Mouse (Mus musculus) CH12.LX (cell line): ENCODE measurements around the gene Gm49384. TPM values are rescaled to one million over a fixed set of nuclear protein-coding genes. Genes with fewer than 3 reads are reported as not detected.

Source experiments
- DNase-seq: peaks from one replicate; pipeline ENCODE4 v3.0.0-alpha.2; 2013; ENCODE audit errors: extremely low read depth
- H3K27ac ChIP-seq: 2 replicates; pipeline ENCODE4 v1.5.1; 2012; ENCODE audit warnings: low read depth, mild to moderate bottlenecking, control low read depth, moderate library complexity; ENCODE audit not compliant: insufficient read depth
- H3K27me3 ChIP-seq: replicated peaks from 2 replicates; pipeline ENCODE3; 2012; ENCODE audit warnings: inconsistent platforms
- H3K36me3 ChIP-seq, 2 experiments: replicated peaks in 1 of 2; 2 replicates each; pipeline versions ENCODE3 to v1.6.1; 2012; ENCODE audit warnings: inconsistent platforms in 1 of 2, low read length in 1 of 2, mild to moderate bottlenecking in 1 of 2, mixed read lengths in 1 of 2, moderate library complexity in 1 of 2; ENCODE audit not compliant: control insufficient read depth in 1 of 2, insufficient read depth in 1 of 2
- H3K4me1 ChIP-seq, 2 experiments: 2 replicates each; pipeline ENCODE4 v1.6.1; 2012; ENCODE audit warnings: inconsistent platforms in 1 of 2, moderate library complexity in 1 of 2; ENCODE audit not compliant: insufficient read depth in 2 of 2, control insufficient read depth in 1 of 2
- H3K4me2 ChIP-seq: 2 replicates; pipeline ENCODE4 v1.6.1; 2012; ENCODE audit warnings: low read depth, mild to moderate bottlenecking, control low read depth; ENCODE audit not compliant: poor library complexity, insufficient read depth, severe bottlenecking
- H3K4me3 ChIP-seq, 3 experiments: fragments of 150-350 bp in 1 of 3; sonication (generic) in 1 of 3; replicated peaks in 1 of 3; 2 replicates each; pipeline versions ENCODE3 to v1.5.1; 2011 to 2012; ENCODE audit warnings: low read depth in 2 of 3, low read length in 2 of 3, mild to moderate bottlenecking in 2 of 3, moderate library complexity in 2 of 3, control low read depth in 1 of 3, improper control_type of control experiment in 1 of 3, inconsistent platforms in 1 of 3, mixed read lengths in 1 of 3; ENCODE audit not compliant: poor library complexity in 1 of 3
- H3K79me2 ChIP-seq: replicated peaks from 2 replicates; pipeline ENCODE4 v1.6.1; 2012; ENCODE audit warnings: mild to moderate bottlenecking, moderate library complexity; ENCODE audit not compliant: control insufficient read depth, poor library complexity, insufficient read depth, severe bottlenecking; ENCODE audit errors: extremely low read depth
- H3K9ac ChIP-seq: 2 replicates; pipeline ENCODE4 v1.6.1; 2012; ENCODE audit warnings: low read depth, mild to moderate bottlenecking, control low read depth, moderate library complexity; ENCODE audit not compliant: insufficient read depth
- H3K9me3 ChIP-seq: replicated peaks from 2 replicates; pipeline ENCODE3; 2012; ENCODE audit warnings: low read length, inconsistent platforms, mixed read lengths
- CHD1 ChIP-seq: IDR thresholded peaks from 2 replicates; pipeline ENCODE4 v1.6.1; 2012; ENCODE audit warnings: low read depth, low read length, improper control_type of control experiment, inconsistent platforms
- CHD2 ChIP-seq: IDR thresholded peaks from 2 replicates; pipeline ENCODE4 v1.6.1; 2011; ENCODE audit warnings: low read length, improper control_type of control experiment
- GABPA ChIP-seq: IDR thresholded peaks from 2 replicates; pipeline ENCODE4 v1.6.1; 2012; ENCODE audit warnings: low read depth, low read length, improper control_type of control experiment, inconsistent platforms; ENCODE audit not compliant: insufficient replicate concordance
- HCFC1 ChIP-seq: IDR thresholded peaks from 2 replicates; pipeline ENCODE4 v1.6.1; 2012; ENCODE audit warnings: low read depth, mild to moderate bottlenecking, inconsistent platforms, low read length, improper control_type of control experiment
- JUN ChIP-seq: IDR thresholded peaks from 2 replicates; pipeline ENCODE4 v1.6.1; 2011; ENCODE audit warnings: low read depth, mild to moderate bottlenecking, low read length, improper control_type of control experiment, moderate library complexity; ENCODE audit not compliant: insufficient read depth
- MAZ ChIP-seq: IDR thresholded peaks from 2 replicates; pipeline ENCODE4 v1.6.1; 2012; ENCODE audit warnings: low read depth, mild to moderate bottlenecking, inconsistent platforms, low read length, improper control_type of control experiment, moderate library complexity
- MXI1 ChIP-seq: IDR thresholded peaks from 2 replicates; pipeline ENCODE4 v1.6.1; 2011; ENCODE audit warnings: mild to moderate bottlenecking, low read depth, low read length, improper control_type of control experiment
- POLR2A ChIP-seq: IDR thresholded peaks from 2 replicates; pipeline ENCODE4 v1.6.1; 2011; ENCODE audit warnings: low read depth, mild to moderate bottlenecking, improper control_type of control experiment, low read length
- RCOR1 ChIP-seq: conservative IDR thresholded peaks from 2 replicates; pipeline ENCODE4 v1.6.1; 2012; ENCODE audit warnings: low read depth, mild to moderate bottlenecking, inconsistent platforms, low read length, improper control_type of control experiment
- SMC3 ChIP-seq: IDR thresholded peaks from 2 replicates; pipeline ENCODE4 v1.6.1; 2011; ENCODE audit warnings: low read depth, low read length, improper control_type of control experiment
- TBP ChIP-seq: conservative IDR thresholded peaks from 2 replicates; pipeline ENCODE4 v1.6.1; 2011; ENCODE audit warnings: low read depth, low read length, improper control_type of control experiment
- TCF12 ChIP-seq: IDR thresholded peaks from 2 replicates; pipeline ENCODE4 v1.6.1; 2014; ENCODE audit warnings: low read depth, mild to moderate bottlenecking, inconsistent platforms, low read length, improper control_type of control experiment
- UBTF ChIP-seq: IDR thresholded peaks from 2 replicates; pipeline ENCODE4 v1.6.1; 2012; ENCODE audit warnings: low read depth, mild to moderate bottlenecking, inconsistent platforms, low read length, improper control_type of control experiment, moderate library complexity
- USF2 ChIP-seq: conservative IDR thresholded peaks from 2 replicates; pipeline ENCODE4 v1.6.1; 2011; ENCODE audit warnings: low read depth, low read length, improper control_type of control experiment
- ZC3H11A ChIP-seq: IDR thresholded peaks from 2 replicates; pipeline ENCODE4 v1.6.1; 2012; ENCODE audit warnings: low read depth, mild to moderate bottlenecking, inconsistent platforms, low read length, improper control_type of control experiment
- ZMIZ1 ChIP-seq: IDR thresholded peaks from 2 replicates; pipeline ENCODE4 v1.6.1; 2012; ENCODE audit warnings: low read depth, mild to moderate bottlenecking, inconsistent platforms, low read length, improper control_type of control experiment
- ZNF384 ChIP-seq: IDR thresholded peaks from 2 replicates; pipeline ENCODE4 v1.6.1; 2012; ENCODE audit warnings: low read depth, low read length, improper control_type of control experiment, inconsistent platforms
- dilution Hi-C: fragments of 300-500 bp; cut with MboI; formaldehyde crosslinking; loops from 2 replicates; pipeline ENCODE4 v1.14.3; 2020; ENCODE audit warnings: low sequenced_read_pairs; ENCODE audit not compliant: extremely low pct_unique_long_range_greater_than_20kb, extremely low pct_ligation_motif_present
- in situ Hi-C: fragments of 300-500 bp; cut with MboI; formaldehyde crosslinking; loops from 3 replicates; pipeline ENCODE4 v1.14.3; 2019; ENCODE audit warnings: low sequenced_read_pairs, low pct_ligation_motif_present, low pct_unique_long_range_greater_than_20kb, mixed read lengths
- polyA plus RNA-seq: library from polyadenylated mRNA; unstranded; fragments of >175 nt; gene quantifications from 2 replicates; pipeline ENCODE4 v1.2.1, GENCODE M21; 2012; ENCODE audit warnings: low read depth; ENCODE audit not compliant: insufficient read length
- total RNA-seq, 2 experiments: library from RNA; depleted of rRNA; stranded (reverse); fragments of 300-350 nt in 1 of 2; fragments of >200 nt in 1 of 2; gene quantifications; 2 replicates each; pipeline ENCODE4 v1.2.3; 2012 to 2014

The Gm49384 gene
- total and polyA plus RNA-seq, 3 experiments: 23.4 to 54.9 (median 34.4) TPM

DNA sequence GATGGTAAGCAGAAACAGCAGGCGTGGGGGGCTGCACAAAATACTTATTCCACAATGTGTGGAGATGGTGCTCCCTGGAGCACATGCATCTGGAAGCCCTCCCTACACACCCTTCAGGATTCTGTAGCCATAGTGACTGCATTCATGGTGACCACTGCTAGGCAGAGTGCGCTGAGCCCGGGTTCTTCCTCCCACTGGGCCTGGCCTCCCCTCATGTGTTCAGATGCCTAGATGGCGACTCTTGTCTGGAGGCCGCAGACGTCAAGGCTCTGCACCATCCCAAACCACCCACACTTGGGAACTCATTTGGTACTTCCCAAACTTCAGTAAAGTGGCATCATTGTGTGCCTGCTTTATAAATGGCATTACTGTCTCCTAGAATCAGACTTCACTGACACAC is 60.6 kb downstream of the Gm49384 start:
- no peak for DNase-seq
- no peaks in the 10 kb centered on the region for H3K27me3 ChIP-seq
- in situ Hi-C loops (no loop called here), dilution Hi-C loops (no loop called here)
- no peaks in the 10 kb centered on the region for H3K79me2 ChIP-seq
- H3K4me2 ChIP-seq: no peak overlapping the region
- no peak overlapping the region for H3K4me3 ChIP-seq
- no peaks in the 10 kb centered on the region for H3K9me3 ChIP-seq
- no peak overlapping the region for H3K9ac ChIP-seq
- H3K36me3 ChIP-seq: no peaks in the 10 kb centered on the region
- H3K4me1 ChIP-seq: no peaks in the 10 kb centered on the region
- TF ChIP-seq MAZ: no peak
- TF ChIP-seq JUN: no peak
- TF ChIP-seq GABPA: no peak
- no peak for TF ChIP-seq UBTF
- TF ChIP-seq POLR2A: no peak
- TF ChIP-seq ZNF384: no peak
- H3K27ac ChIP-seq: no peak overlapping the region

GRCm38 (mm10) chr12:69139841-69140240 is 64.2 kb downstream of the Gm49384 start:
- in situ Hi-C loops (no loop called here), dilution Hi-C loops (no loop called here)

More at GRCm38 (mm10) chr12:69139841-69140240, 64.2 kb downstream of the Gm49384 start:
- H3K27ac ChIP-seq: no peak overlapping the region
- H3K4me1 ChIP-seq: no peaks in the 10 kb centered on the region
- no peaks in the 10 kb centered on the region for H3K79me2 ChIP-seq
- no peaks in the 10 kb centered on the region for H3K27me3 ChIP-seq
- no peak overlapping the region for H3K4me2 ChIP-seq
- H3K9ac ChIP-seq: no peak overlapping the region
- DNase-seq: no peak
- H3K36me3 ChIP-seq: no peaks in the 10 kb centered on the region
- H3K9me3 ChIP-seq: no peaks in the 10 kb centered on the region
- TF ChIP-seq UBTF (no peak), HCFC1 (no peak), USF2 (no peak), MXI1 (no peak), ZC3H11A (no peak), TCF12 (no peak), JUN (no peak), SMC3 (no peak), RCOR1 (no peak), CHD1 (no peak), CHD2 (no peak), ZMIZ1 (no peak), TBP (no peak)
- no peak overlapping the region for H3K4me3 ChIP-seq

Other genes starting within 250 kb of the Gm49384 start
- 5,149 and 5,532 TPM in 2 replicates for gene Rps29, start 45.1 kb downstream of the Gm49384 start, total RNA-seq (2012; rRNA removed)
- gene Rps29, start 45.1 kb downstream of the Gm49384 start, total RNA-seq (2014; rRNA removed): 460 and 635 TPM in 2 replicates
- gene Rps29, start 45.1 kb downstream of the Gm49384 start, polyA plus RNA-seq: 1,193 and 1,316 TPM in 2 replicates
- gene Lrr1, start 35.5 kb downstream of the Gm49384 start, total RNA-seq (2012; rRNA removed): 9.1 and 9.2 TPM in 2 replicates
- 33.6 and 35.0 TPM in 2 replicates for gene Lrr1, start 35.5 kb downstream of the Gm49384 start, total RNA-seq (2014; rRNA removed)
- 23.8 and 24.6 TPM in 2 replicates for gene Lrr1, start 35.5 kb downstream of the Gm49384 start, polyA plus RNA-seq
- 1,571 and 1,698 TPM in 2 replicates for gene Rpl36al, start 20.2 kb downstream of the Gm49384 start, total RNA-seq (2012; rRNA removed)
- gene Rpl36al, start 20.2 kb downstream of the Gm49384 start, total RNA-seq (2014; rRNA removed): 1,160 and 1,263 TPM in 2 replicates
- 748 and 828 TPM in 2 replicates for gene Rpl36al, start 20.2 kb downstream of the Gm49384 start, polyA plus RNA-seq
- gene Mgat2, start 20.1 kb downstream of the Gm49384 start, total RNA-seq (2012; rRNA removed): 58.1 and 72.2 TPM in 2 replicates
- gene Mgat2, start 20.1 kb downstream of the Gm49384 start, total RNA-seq (2014; rRNA removed): 104 and 106 TPM in 2 replicates
- 48.7 and 54.2 TPM in 2 replicates for gene Mgat2, start 20.1 kb downstream of the Gm49384 start, polyA plus RNA-seq
- gene Gm49383, start 7.2 kb downstream of the Gm49384 start, total RNA-seq (2012; rRNA removed): 21.3 and 23.6 TPM in 2 replicates
- gene Gm49383, start 7.2 kb downstream of the Gm49384 start, total RNA-seq (2014; rRNA removed): 45.9 and 52.1 TPM in 2 replicates
- gene Gm49383, start 7.2 kb downstream of the Gm49384 start, polyA plus RNA-seq: 16.0 and 19.1 TPM in 2 replicates
- gene Dnaaf2, start 5.8 kb downstream of the Gm49384 start, total RNA-seq (2012; rRNA removed): 8.4 and 9.7 TPM in 2 replicates
- gene Dnaaf2, start 5.8 kb downstream of the Gm49384 start, total RNA-seq (2014; rRNA removed): 26.6 and 28.6 TPM in 2 replicates
- 3.7 and 6.9 TPM in 2 replicates for gene Dnaaf2, start 5.8 kb downstream of the Gm49384 start, polyA plus RNA-seq
- gene Pole2, start 23.9 kb upstream of the Gm49384 start, total RNA-seq (2012; rRNA removed): 32.6 and 38.3 TPM in 2 replicates
- 143 and 148 TPM in 2 replicates for gene Pole2, start 23.9 kb upstream of the Gm49384 start, total RNA-seq (2014; rRNA removed)
- 37.1 and 37.3 TPM in 2 replicates for gene Pole2, start 23.9 kb upstream of the Gm49384 start, polyA plus RNA-seq
- gene Klhdc1, start 36.9 kb upstream of the Gm49384 start, total RNA-seq (2012; rRNA removed): 4.2 and 6.4 TPM in 2 replicates
- gene Klhdc1, start 36.9 kb upstream of the Gm49384 start, total RNA-seq (2014; rRNA removed): 8.2 TPM in 2 replicates
- gene Klhdc1, start 36.9 kb upstream of the Gm49384 start, polyA plus RNA-seq: 5.9 and 7.2 TPM in 2 replicates
- gene Klhdc2, start 92.4 kb upstream of the Gm49384 start, total RNA-seq (2012; rRNA removed): 103 and 120 TPM in 2 replicates
- gene Klhdc2, start 92.4 kb upstream of the Gm49384 start, total RNA-seq (2014; rRNA removed): 280 and 288 TPM in 2 replicates
- gene Klhdc2, start 92.4 kb upstream of the Gm49384 start, polyA plus RNA-seq: 81.8 and 85.3 TPM in 2 replicates
- gene Nemf, start 152.9 kb upstream of the Gm49384 start, total RNA-seq (2012; rRNA removed): 34.3 and 37.5 TPM in 2 replicates
- gene Nemf, start 152.9 kb upstream of the Gm49384 start, total RNA-seq (2014; rRNA removed): 56.6 and 71.0 TPM in 2 replicates
- gene Nemf, start 152.9 kb upstream of the Gm49384 start, polyA plus RNA-seq: 44.9 and 54.7 TPM in 2 replicates
- gene Arf6, start 167.9 kb upstream of the Gm49384 start, total RNA-seq (2012; rRNA removed): 273 and 312 TPM in 2 replicates
- 308 and 375 TPM in 2 replicates for gene Arf6, start 167.9 kb upstream of the Gm49384 start, total RNA-seq (2014; rRNA removed)
- gene Arf6, start 167.9 kb upstream of the Gm49384 start, polyA plus RNA-seq: 224 and 258 TPM in 2 replicates
- 4.3 TPM in 2 replicates for gene Gm9887, start 168.2 kb upstream of the Gm49384 start, total RNA-seq (2012; rRNA removed)
- not detected in 2 replicates for gene Gm9887, start 168.2 kb upstream of the Gm49384 start, total RNA-seq (2014; rRNA removed)
- 3.4 and 4.3 TPM in 2 replicates for gene Gm9887, start 168.2 kb upstream of the Gm49384 start, polyA plus RNA-seq